Mouse (Mus musculus) megakaryocyte, embryonic 14.5 days (primary cell): ENCODE measurements around the gene Hrh1.

Experiments
- FLI1 ChIP-seq: IDR thresholded peaks from 2 replicates; pipeline ENCODE4 v1.6.1; 2012; ENCODE audit warnings: low read length, inconsistent platforms, mixed read lengths
- GATA1 ChIP-seq: IDR thresholded peaks from 3 replicates; pipeline ENCODE4 v1.6.1; 2012; ENCODE audit warnings: mixed read lengths, low read length, inconsistent platforms, borderline replicate concordance

GRCm38 (mm10) chr6:114434524-114434923 lies 36.8 kb downstream of the Hrh1 start:
- TF ChIP-seq GATA1 (no peak), FLI1 (no peak)
